ENCODE assay signal across 1 mouse cellular context in the genomic region with DNA sequence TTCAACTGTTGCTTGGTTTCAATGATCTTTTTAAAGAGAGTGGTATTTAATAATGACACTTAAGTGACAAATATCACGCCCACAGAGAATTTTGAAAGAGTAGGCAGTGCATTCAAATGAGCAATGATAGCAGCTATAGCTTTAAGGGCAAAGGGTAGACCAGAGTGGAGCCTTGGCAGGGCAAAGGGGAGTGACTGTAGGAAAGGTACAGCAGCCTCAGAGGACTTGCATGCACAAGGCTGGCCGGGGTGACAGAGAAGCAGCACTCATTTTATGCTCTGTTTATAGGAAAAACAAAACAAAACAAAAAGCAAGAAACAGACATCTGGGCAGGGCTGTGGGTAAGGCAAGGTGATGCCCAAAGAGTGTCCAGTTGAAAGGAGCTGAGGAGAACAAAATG.
TF ChIP-seq lines count a peak whose summit lies in the region.

No protein-coding gene starts in this region.

TF ChIP-seq in CH12.LX, 34 proteins besides CTCF, POLR2A, EP300 and RAD21 (continued from another document):
- no peak for TF ChIP-seq UBTF (IDR thresholded peaks at IDR 0.05; ENCODE audit: low read depth, low read length)
- TF ChIP-seq MEF2A (IDR thresholded peaks at IDR 0.05; ENCODE audit: borderline replicate concordance, low read depth, low read length): no peak
- TF ChIP-seq HCFC1 (IDR thresholded peaks at IDR 0.05; ENCODE audit: low read depth, low read length): no peak
- no peak for TF ChIP-seq NRF1 (IDR thresholded peaks at IDR 0.05; ENCODE audit: low read depth, low read length)
- no peak for TF ChIP-seq E2F4 (IDR thresholded peaks at IDR 0.05; ENCODE audit: insufficient replicate concordance, low read depth, low read length)
TF ChIP-seq in CH12.LX: peak in this region for 0.
